Mouse (Mus musculus) intestine, postnatal 0 days (tissue): ENCODE measurements around the gene Mical2. TPM values are rescaled to one million over a fixed set of nuclear protein-coding genes. Genes with fewer than 3 reads are reported as not detected.

Experiments
- ATAC-seq: fragments of 200-750 bp; cut with Nextera tagmentation; 2 replicates; pipeline ENCODE4 v1.8.0; 2017; ENCODE audit warnings: mild to moderate bottlenecking, moderate TSS enrichment, moderate library complexity
- H3K27ac ChIP-seq: fragments of 300-500 bp; sonication (generic); 2 replicates; pipeline ENCODE4 v1.5.1; 2014; ENCODE audit warnings: mild to moderate bottlenecking, low read depth, low read length, moderate library complexity
- H3K27me3 ChIP-seq: fragments of 300-500 bp; sonication (generic); replicated peaks from 2 replicates; pipeline ENCODE4 v1.6.1; 2014; ENCODE audit warnings: low read length, mixed read lengths; ENCODE audit not compliant: control insufficient read depth, insufficient read depth
- H3K36me3 ChIP-seq: fragments of 300-500 bp; sonication (generic); 2 replicates; pipeline ENCODE4 v1.6.1; 2014; ENCODE audit warnings: mild to moderate bottlenecking, moderate library complexity; ENCODE audit not compliant: control insufficient read depth, insufficient read depth
- H3K4me1 ChIP-seq: fragments of 300-500 bp; sonication (generic); replicated peaks from 2 replicates; pipeline ENCODE4 v1.6.1; 2014; ENCODE audit warnings: antibody characterized with exemption, low read length, mixed read lengths; ENCODE audit not compliant: control insufficient read depth, insufficient read depth
- H3K4me2 ChIP-seq: fragments of 300-500 bp; sonication (generic); replicated peaks from 2 replicates; pipeline ENCODE4 v1.6.1; 2014; ENCODE audit warnings: low read depth, mild to moderate bottlenecking, moderate library complexity
- H3K4me3 ChIP-seq: fragments of 300-500 bp; sonication (generic); 2 replicates; pipeline ENCODE4 v1.5.1; 2014; ENCODE audit warnings: low read depth, low read length
- H3K9ac ChIP-seq: fragments of 300-500 bp; sonication (generic); 2 replicates; pipeline ENCODE4 v1.6.1; 2014; ENCODE audit warnings: mild to moderate bottlenecking, low read depth, low read length
- H3K9me3 ChIP-seq: fragments of 300-500 bp; sonication (generic); 2 replicates; pipeline ENCODE4 v1.6.1; 2016; ENCODE audit warnings: mixed run types; ENCODE audit not compliant: control insufficient read depth
- CTCF ChIP-seq: sonication (generic); IDR thresholded peaks from 2 replicates; pipeline ENCODE4 v1.5.1; 2016; ENCODE audit warnings: low read depth, mild to moderate bottlenecking, control low read depth, antibody characterized with exemption, moderate library complexity
- WGBS: fragments of 180-500 bp; shearing (Covaris S2); extraction: QIAGEN DNeasy Blood & Tissue Kit; methylation state at CpG from one replicate; pipeline ENCODE4 v1.1.7; 2014; 5-methylcytosine and 5-hydroxymethylcytosine counted together
- polyA plus RNA-seq: library from polyadenylated mRNA; unstranded; fragments of >200 nt; fragmentation: Nextera tagmentation; extraction: Ambion mirVana; gene quantifications from 2 replicates; pipeline ENCODE4 v1.2.1, GENCODE M21; 2015

Mical2 gene
- polyA plus RNA-seq, 1 experiment from 2014 or later: 13.0 TPM

GRCm38 (mm10) chr7:112217208-112217607 is 8.4 kb upstream of the Mical2 start:
- H3K36me3 ChIP-seq: no peaks in the 10 kb centered on the region
- WGBS: 17% methylated on average over 6 of the region's 6 CpGs
- peak; percentile 67 for ATAC-seq
- H3K4me2 ChIP-seq: peak overlapping the region; percentile 30; the same call in 1 of the 2 replicates
- no peak for TF ChIP-seq CTCF
- H3K4me3 ChIP-seq: no peak overlapping the region
- H3K27ac ChIP-seq: peak overlapping the region; percentile 16; the same call in 1 of the 2 replicates
- H3K9me3 ChIP-seq: no peaks in the 10 kb centered on the region
- H3K27me3 ChIP-seq: no peaks in the 10 kb centered on the region
- H3K9ac ChIP-seq: no peak overlapping the region
- peaks cover 4% of the 10 kb centered on the region; the same call in 1 of the 2 replicates for H3K4me1 ChIP-seq

DNA sequence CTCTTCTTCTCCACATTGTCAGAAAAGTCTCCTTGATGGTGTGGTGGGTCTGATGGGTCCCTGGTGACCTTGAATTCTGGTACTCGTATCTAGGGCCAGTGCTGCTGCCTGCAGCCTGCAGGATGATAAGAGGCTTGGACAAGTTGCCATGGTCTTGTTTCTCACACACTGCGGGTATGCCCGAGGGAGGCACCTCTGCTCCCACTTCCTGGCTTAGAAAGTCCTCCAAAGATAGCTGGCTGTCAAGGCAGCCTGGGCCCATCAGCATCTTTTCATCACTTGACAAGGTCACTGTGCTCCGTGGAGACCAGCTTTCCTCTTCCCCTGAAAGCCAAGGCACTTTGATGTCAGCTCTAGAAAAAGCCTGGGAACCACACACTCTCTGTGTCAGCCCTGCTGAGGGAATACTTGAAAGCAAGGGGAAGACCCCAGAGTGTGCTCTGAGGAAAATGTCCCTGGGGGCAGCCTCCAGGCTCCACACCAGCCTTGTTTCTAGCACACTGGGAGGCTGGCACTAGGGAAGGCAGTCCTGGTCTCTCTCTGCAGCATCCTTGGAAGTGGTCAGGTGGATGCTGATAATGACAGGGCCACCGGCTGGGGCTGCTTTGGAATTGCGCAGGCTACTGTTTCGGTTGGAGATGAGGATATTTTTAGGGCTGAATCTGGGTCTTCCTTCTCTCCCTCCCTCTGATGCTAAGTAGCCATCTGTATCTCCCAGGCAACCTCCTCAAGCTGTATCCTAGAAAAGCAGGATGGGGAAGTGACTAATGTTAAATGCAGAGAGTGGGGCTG is 2.7 kb upstream of the Mical2 start:
- Histone ChIP-seq H3K4me3 (no peak overlapping the region), H3K27ac (no peak overlapping the region), H3K36me3 (no peaks in the 10 kb centered on the region), H3K9me3 (no peaks in the 10 kb centered on the region), H3K9ac (no peak overlapping the region), H3K27me3 (no peaks in the 10 kb centered on the region), H3K4me1 (peaks cover 4% of the 10 kb centered on the region; the same call in 1 of the 2 replicates), H3K4me2 (no peak overlapping the region)
- TF ChIP-seq CTCF: no peak
- 71% methylated on average over 7 of the region's 7 CpGs for WGBS
- no peak for ATAC-seq

DNA sequence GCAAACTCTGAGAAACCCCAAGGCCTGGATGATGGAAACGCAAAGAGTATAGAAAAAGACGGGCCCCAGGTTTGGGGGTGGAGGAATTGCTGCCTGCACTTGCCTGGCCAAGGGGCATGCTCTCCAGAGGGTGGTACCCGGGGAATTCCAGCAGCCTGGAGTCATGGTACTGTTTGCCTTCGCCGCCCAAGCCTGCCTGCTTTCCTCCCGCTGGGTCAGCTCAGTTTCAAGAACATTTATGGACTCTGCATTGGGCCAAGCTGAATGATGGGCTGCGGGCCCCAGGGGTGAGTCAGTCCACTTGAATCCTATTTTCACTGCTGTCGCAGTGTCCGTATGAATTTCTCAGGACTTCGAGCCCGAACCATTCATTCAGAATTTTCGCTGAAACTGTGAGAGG is 802 bp upstream of the Mical2 start:
- Histone ChIP-seq H3K4me2 (peak overlapping the region; percentile 92; the same call in 1 of the 2 replicates), H3K4me3 (no peak overlapping the region), H3K27ac (no peak overlapping the region), H3K9me3 (no peaks in the 10 kb centered on the region), H3K27me3 (no peaks in the 10 kb centered on the region), H3K4me1 (peaks cover 4% of the 10 kb centered on the region; the same call in 1 of the 2 replicates), H3K9ac (0 out of 2 replicates have a peak overlapping the region, but pooled peaks have one; percentile 31), H3K36me3 (no peaks in the 10 kb centered on the region)
- WGBS: 64% methylated on average over 12 of the region's 12 CpGs
- TF ChIP-seq CTCF: no peak
- no peak for ATAC-seq

DNA sequence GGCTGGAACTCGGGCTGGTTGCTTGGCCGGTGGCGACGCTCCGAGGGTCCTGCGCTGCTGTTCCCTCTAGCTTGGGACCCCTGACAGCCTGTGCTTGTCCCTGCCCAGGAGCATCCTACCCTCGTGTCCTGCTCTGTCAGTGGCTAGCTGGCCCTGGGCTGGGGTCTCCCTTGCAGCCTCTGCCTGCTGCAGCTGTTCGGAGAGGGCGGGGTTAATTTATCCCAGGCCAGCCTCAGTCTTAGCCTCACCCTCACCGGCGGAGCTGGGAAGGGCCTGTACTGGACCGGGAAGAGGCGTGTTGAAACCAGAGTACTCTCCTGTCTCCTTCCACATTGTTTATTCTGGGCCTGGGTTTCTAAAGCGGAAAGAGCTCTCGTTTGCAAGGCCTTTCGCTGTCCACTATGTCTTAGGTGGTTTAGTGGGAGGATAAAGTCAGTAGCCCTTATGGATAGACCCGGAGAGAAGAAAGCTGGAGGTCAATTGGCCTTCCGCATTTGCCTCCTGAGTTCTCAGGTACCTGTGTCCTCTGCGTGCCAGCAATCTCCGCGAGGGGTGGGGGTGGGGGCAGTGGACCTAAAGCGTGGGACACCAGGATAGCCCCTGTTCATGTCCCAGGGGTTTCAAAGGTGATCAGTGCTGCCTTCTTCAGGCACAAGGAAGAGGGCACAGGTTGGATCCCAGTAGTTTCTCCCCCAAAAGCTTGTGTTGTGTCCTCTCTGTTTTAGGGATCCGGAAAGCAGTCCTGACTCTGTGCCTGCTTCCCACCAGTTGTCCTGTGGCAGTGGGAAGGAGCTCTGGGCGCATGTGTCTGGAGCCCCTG is 1.0 kb downstream of the Mical2 start:
- Histone ChIP-seq H3K4me2 (peak overlapping the region; percentile 92), H3K9ac (peak overlapping the region; percentile 83), H3K4me3 (peak overlapping the region; percentile 78), H3K27me3 (no peaks in the 10 kb centered on the region), H3K9me3 (no peaks in the 10 kb centered on the region), H3K36me3 (no peaks in the 10 kb centered on the region), H3K4me1 (peaks cover 4% of the 10 kb centered on the region; the same call in 1 of the 2 replicates), H3K27ac (peak overlapping the region; percentile 82)
- 7% methylated on average over 24 of the region's 24 CpGs for WGBS
- TF ChIP-seq CTCF: peak; percentile 18; the same call in 1 of the 2 replicates
- ATAC-seq: peak; percentile 35

DNA sequence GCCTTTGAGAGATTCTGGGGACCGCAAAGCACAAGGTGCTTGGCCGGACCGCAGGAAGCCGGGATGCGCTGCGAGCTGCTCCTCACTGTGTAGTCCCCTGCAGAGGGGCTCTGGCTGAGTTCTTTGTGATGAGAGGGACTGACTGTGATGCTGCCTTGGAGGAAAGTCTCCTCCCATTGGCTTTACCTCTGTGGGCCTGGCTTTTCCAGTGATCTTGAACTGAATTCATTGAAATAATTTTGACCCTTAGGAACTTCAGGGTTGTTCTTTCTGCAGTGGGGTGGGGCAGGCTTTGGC is 1.6 kb downstream of the Mical2 start:
- Histone ChIP-seq H3K27ac (peak overlapping the region; percentile 82; the same call in 1 of the 2 replicates), H3K4me3 (peak overlapping the region; percentile 78; the same call in 1 of the 2 replicates), H3K9me3 (no peaks in the 10 kb centered on the region), H3K36me3 (no peaks in the 10 kb centered on the region), H3K4me1 (peaks cover 4% of the 10 kb centered on the region; the same call in 1 of the 2 replicates), H3K27me3 (no peaks in the 10 kb centered on the region), H3K4me2 (peak overlapping the region; percentile 92), H3K9ac (peak overlapping the region; percentile 83; the same call in 1 of the 2 replicates)
- ATAC-seq: no peak
- 67% methylated on average over 6 of the region's 6 CpGs for WGBS
- no peak for TF ChIP-seq CTCF
